Mouse (Mus musculus) heart, adult 2 months (tissue): ENCODE results near the gene Slc25a36. TPM values are rescaled to one million over a fixed set of nuclear protein-coding genes. Genes with fewer than 3 reads are reported as not detected.

Experiments
- DNase-seq, 2 experiments: peaks; one replicate each; pipeline ENCODE4 v3.0.0; 2021
- H3K27ac ChIP-seq: fragments of 200-600 bp; 2 replicates; pipeline ENCODE4 v1.8.1; 2022
- H3K27me3 ChIP-seq: fragments of 200-500 bp; 2 replicates; pipeline ENCODE4 v1.6.1; 2012; ENCODE audit warnings: mild to moderate bottlenecking, low read length, inconsistent platforms, mixed read lengths; ENCODE audit not compliant: control insufficient read depth, insufficient read depth
- H3K36me3 ChIP-seq: fragments of 200-500 bp; 2 replicates; pipeline ENCODE4 v1.6.1; 2012; ENCODE audit warnings: low read length, inconsistent platforms; ENCODE audit not compliant: control insufficient read depth, insufficient read depth
- H3K4me1 ChIP-seq: fragments of 200-500 bp; 2 replicates; pipeline ENCODE4 v1.6.1; 2011; ENCODE audit warnings: low read length; ENCODE audit not compliant: control insufficient read depth, insufficient read depth
- H3K4me3 ChIP-seq: fragments of 200-600 bp; 2 replicates; pipeline ENCODE4 v1.8.1; 2022
- H3K79me2 ChIP-seq: fragments of 200-500 bp; replicated peaks from 2 replicates; pipeline ENCODE4 v1.6.1; 2012; ENCODE audit warnings: mild to moderate bottlenecking, inconsistent platforms, low read length, moderate library complexity, mixed read lengths; ENCODE audit not compliant: control insufficient read depth, insufficient read depth
- H3K9ac ChIP-seq: fragments of 200-500 bp; 2 replicates; pipeline ENCODE4 v1.6.1; 2012; ENCODE audit warnings: low read depth, mild to moderate bottlenecking, control low read depth, inconsistent platforms, low read length, mixed read lengths
- CTCF ChIP-seq: fragments of 200-600 bp; IDR thresholded peaks from 2 replicates; pipeline ENCODE4 v1.8.1; 2022; ENCODE audit warnings: antibody characterized with exemption, mild to moderate bottlenecking, moderate library complexity
- EP300 ChIP-seq: fragments of 200-500 bp; IDR thresholded peaks from 2 replicates; pipeline ENCODE4 v1.6.1; 2011; ENCODE audit warnings: low read depth, low read length, control low read depth; ENCODE audit not compliant: insufficient read depth
- POLR2A ChIP-seq: fragments of 200-500 bp; IDR thresholded peaks from 2 replicates; pipeline ENCODE4 v1.6.1; 2011; ENCODE audit warnings: mild to moderate bottlenecking, low read depth, low read length, control low read depth; ENCODE audit not compliant: insufficient read depth
- WGBS: fragments of 180-500 bp; shearing (Covaris S2); methylation state at CpG from one replicate; pipeline ENCODE4 v1.1.7; 2018; 5-methylcytosine and 5-hydroxymethylcytosine counted together
- intact Hi-C: fragments of 180-260 bp; cut with DNase I; formaldehyde crosslinking; loops from one replicate; pipeline ENCODE4 v1.15.1; 2025
- polyA plus RNA-seq: library from polyadenylated mRNA; depleted of rRNA; stranded (reverse); fragments of >200 nt; gene quantifications from 2 replicates; pipeline ENCODE4 v1.2.3, GENCODE M21; 2012; rRNA removed
- total RNA-seq, 2 experiments: library from RNA; stranded (reverse); gene quantifications; 2 replicates each; pipeline ENCODE4 v1.2.3; 2021

Slc25a36 gene
- total and polyA plus RNA-seq, 3 experiments = 14.1 to 35.1 (median 34.7) TPM

- no peaks in the 10 kb centered on the region for H3K4me1 ChIP-seq
- no peak for DNase-seq
- no peak overlapping the region for H3K27ac ChIP-seq
- no peaks in the 10 kb centered on the region for H3K27me3 ChIP-seq
- WGBS = 50% methylated on average over 8 of the region's 8 CpGs
- no peaks in the 10 kb centered on the region for H3K79me2 ChIP-seq
- no peak overlapping the region for H3K9ac ChIP-seq
- no peak overlapping the region for H3K4me3 ChIP-seq
- intact Hi-C loops = no loop called here
- H3K36me3 ChIP-seq = no peaks in the 10 kb centered on the region
- no peak for TF ChIP-seq CTCF
- no peak for TF ChIP-seq EP300
- no peak for TF ChIP-seq POLR2A
Observed at GRCm38 (mm10) chr9:97051176-97051575, 59.8 kb downstream of the Slc25a36 start.

- no peaks in the 10 kb centered on the region for H3K4me1 ChIP-seq
- H3K79me2 ChIP-seq = no peaks in the 10 kb centered on the region
- no peaks in the 10 kb centered on the region for H3K27me3 ChIP-seq
- TF ChIP-seq EP300 (no peak), POLR2A (no peak), CTCF (no peak)
- no peak overlapping the region for H3K9ac ChIP-seq
- H3K36me3 ChIP-seq = no peaks in the 10 kb centered on the region
- intact Hi-C loops = no loop called here
- H3K4me3 ChIP-seq = no peak overlapping the region
- no peak overlapping the region for H3K27ac ChIP-seq
- no peak for DNase-seq
- 68% methylated on average over 4 of the region's 4 CpGs for WGBS
Observed at GRCm38 (mm10) chr9:97046240-97046639, 64.7 kb downstream of the Slc25a36 start.

GRCm38 (mm10) chr9:97041633-97042032, 69.3 kb downstream of the Slc25a36 start:
- Histone ChIP-seq H3K36me3 (no peaks in the 10 kb centered on the region), H3K79me2 (no peaks in the 10 kb centered on the region), H3K9ac (no peak overlapping the region), H3K27ac (no peak overlapping the region), H3K4me3 (no peak overlapping the region), H3K27me3 (no peaks in the 10 kb centered on the region), H3K4me1 (no peaks in the 10 kb centered on the region)
- 83% methylated on average over 8 of the region's 8 CpGs for WGBS
- intact Hi-C loops = no loop called here
- no peak for DNase-seq
- TF ChIP-seq CTCF (no peak), POLR2A (no peak), EP300 (no peak)

- no peak overlapping the region for H3K4me3 ChIP-seq
- intact Hi-C loops = no loop called here
- WGBS = 81% methylated on average over 3 of the region's 3 CpGs
- H3K4me1 ChIP-seq = no peaks in the 10 kb centered on the region
- H3K79me2 ChIP-seq = no peaks in the 10 kb centered on the region
- H3K9ac ChIP-seq = no peak overlapping the region
- DNase-seq = no peak
- no peaks in the 10 kb centered on the region for H3K27me3 ChIP-seq
- H3K27ac ChIP-seq = no peak overlapping the region
- no peaks in the 10 kb centered on the region for H3K36me3 ChIP-seq
- TF ChIP-seq EP300 (no peak), POLR2A (no peak), CTCF (no peak)
Observed at GRCm38 (mm10) chr9:97038010-97038409, 72.9 kb downstream of the Slc25a36 start.

DNA sequence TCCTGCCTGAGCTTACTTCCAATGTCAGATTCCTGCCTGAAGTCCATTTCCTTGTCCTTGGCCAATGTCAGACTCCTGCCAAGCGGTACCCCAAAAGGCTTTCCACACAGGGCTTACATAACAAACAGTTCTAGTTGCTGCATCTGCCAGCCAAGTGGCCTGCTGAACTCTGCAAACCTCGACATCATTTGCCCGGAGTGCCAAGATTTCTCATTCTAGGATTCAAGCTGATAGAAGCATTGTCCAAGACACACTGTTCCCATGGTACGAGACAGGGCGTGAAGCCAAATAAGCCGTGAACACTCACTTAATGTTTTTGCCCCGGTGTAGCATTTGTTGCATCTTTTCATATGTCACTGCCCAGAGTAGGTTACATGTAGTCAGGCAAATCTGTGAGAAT, 74.3 kb downstream of the Slc25a36 start:
- DNase-seq = no peak
- H3K79me2 ChIP-seq = no peaks in the 10 kb centered on the region
- no peak for TF ChIP-seq CTCF
- no peak for TF ChIP-seq EP300
- no peak for TF ChIP-seq POLR2A
- H3K4me3 ChIP-seq = no peak overlapping the region
- H3K9ac ChIP-seq = no peak overlapping the region
- H3K27me3 ChIP-seq = no peaks in the 10 kb centered on the region
- H3K27ac ChIP-seq = no peak overlapping the region
- intact Hi-C loops = no loop called here
- no peaks in the 10 kb centered on the region for H3K36me3 ChIP-seq
- H3K4me1 ChIP-seq = no peaks in the 10 kb centered on the region
- WGBS = 70% methylated on average over 7 of the region's 7 CpGs

GRCm38 (mm10) chr9:97027361-97027760, 83.6 kb downstream of the Slc25a36 start:
- H3K36me3 ChIP-seq = no peaks in the 10 kb centered on the region
- DNase-seq = no peak
- no peaks in the 10 kb centered on the region for H3K27me3 ChIP-seq
- H3K79me2 ChIP-seq = no peaks in the 10 kb centered on the region
- no peak overlapping the region for H3K9ac ChIP-seq
- H3K27ac ChIP-seq = no peak overlapping the region
- intact Hi-C loops = no loop called here
- H3K4me3 ChIP-seq = no peak overlapping the region
- H3K4me1 ChIP-seq = no peaks in the 10 kb centered on the region
- no peak for TF ChIP-seq POLR2A
- no peak for TF ChIP-seq CTCF
- no peak for TF ChIP-seq EP300
- WGBS = 78% methylated on average over 12 of the region's 12 CpGs

DNA sequence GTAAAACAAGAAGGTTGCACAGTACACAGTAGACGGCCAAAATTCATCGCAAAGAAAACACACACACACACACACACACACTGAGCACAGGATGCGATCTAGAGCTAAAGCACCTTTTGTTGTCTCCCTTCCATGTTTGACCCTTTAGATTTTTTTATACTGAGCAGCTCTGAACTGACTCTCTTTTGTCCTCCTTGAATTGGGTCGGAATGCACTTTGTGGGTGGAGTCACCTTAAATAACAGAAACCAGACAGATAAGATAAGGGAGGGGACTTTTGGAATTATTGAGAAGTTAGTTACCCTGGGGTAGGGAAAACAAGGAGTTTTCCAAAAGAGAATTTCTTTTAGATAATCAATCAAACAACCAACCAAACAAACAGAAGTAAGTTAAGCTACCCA, 85.0 kb downstream of the Slc25a36 start:
- no peak for DNase-seq
- TF ChIP-seq POLR2A (no peak), CTCF (no peak), EP300 (no peak)
- Histone ChIP-seq H3K9ac (no peak overlapping the region), H3K4me3 (no peak overlapping the region), H3K27me3 (no peaks in the 10 kb centered on the region), H3K27ac (no peak overlapping the region), H3K36me3 (no peaks in the 10 kb centered on the region), H3K4me1 (no peaks in the 10 kb centered on the region), H3K79me2 (no peaks in the 10 kb centered on the region)
- 84% methylated on average over 4 of the region's 4 CpGs for WGBS
- intact Hi-C loops = no loop called here

Other genes with a start within 250 kb of the Slc25a36 start
- 10 to 100 TPM; 16.3 to 16.9 TPM for gene Pxylp1, start 218.5 kb downstream of the Slc25a36 start, total RNA-seq
- gene Pxylp1, start 218.5 kb downstream of the Slc25a36 start, polyA plus RNA-seq = 6.5 and 9.5 TPM in 2 replicates
- gene Spsb4, start 92.3 kb downstream of the Slc25a36 start, total RNA-seq = 1 to 10 TPM; 4.2 to 9.1 TPM
- 7.2 and 7.6 TPM in 2 replicates for gene Spsb4, start 92.3 kb downstream of the Slc25a36 start, polyA plus RNA-seq